Mouse (Mus musculus) olfactory bulb, adult 2 months (tissue): Measurements from ENCODE around the gene 1700017B05Rik. TPM values are rescaled to one million over a fixed set of nuclear protein-coding genes. Genes with fewer than 3 reads are reported as not detected.
A peak's percentile ranks its signal among the peaks of the same experiment; 100 is the strongest.

ENCODE experiments used
- H3K27ac ChIP-seq: fragments of 200-500 bp; 2 replicates; pipeline ENCODE4 v1.5.1; 2012; ENCODE audit warnings: low read depth, low read length; ENCODE audit not compliant: insufficient read depth
- H3K4me1 ChIP-seq: fragments of 200-500 bp; 2 replicates; pipeline ENCODE4 v1.6.1; 2012; ENCODE audit warnings: low read length; ENCODE audit not compliant: control insufficient read depth, insufficient read depth
- H3K4me3 ChIP-seq: fragments of 200-500 bp; 2 replicates; pipeline ENCODE4 v1.5.1; 2012; ENCODE audit warnings: mild to moderate bottlenecking, low read depth, low read length, moderate library complexity; ENCODE audit not compliant: insufficient read depth
- CTCF ChIP-seq: fragments of 200-500 bp; IDR thresholded peaks from 2 replicates; pipeline ENCODE4 v1.5.1; 2012; ENCODE audit warnings: low read depth, mild to moderate bottlenecking, low read length, moderate library complexity; ENCODE audit not compliant: insufficient read depth
- POLR2A ChIP-seq: fragments of 200-500 bp; IDR thresholded peaks from 2 replicates; pipeline ENCODE4 v1.6.1; 2012; ENCODE audit warnings: mild to moderate bottlenecking, low read depth, low read length, moderate library complexity; ENCODE audit not compliant: insufficient read depth
- WGBS: fragments of 180-500 bp; shearing (Covaris S2); methylation state at CpG from one replicate; pipeline ENCODE4 v1.1.7; 2018; 5-methylcytosine and 5-hydroxymethylcytosine counted together
- polyA plus RNA-seq: library from polyadenylated mRNA; stranded (reverse); fragments of >200 nt; gene quantifications from 2 replicates; pipeline ENCODE4 v1.2.4, GENCODE M21; 2012; ENCODE audit warnings: low replicate concordance; ENCODE audit not compliant: missing spikeins, insufficient read depth, insufficient read length

The 1700017B05Rik gene
- polyA plus RNA-seq, 1 experiment = not detected

DNA sequence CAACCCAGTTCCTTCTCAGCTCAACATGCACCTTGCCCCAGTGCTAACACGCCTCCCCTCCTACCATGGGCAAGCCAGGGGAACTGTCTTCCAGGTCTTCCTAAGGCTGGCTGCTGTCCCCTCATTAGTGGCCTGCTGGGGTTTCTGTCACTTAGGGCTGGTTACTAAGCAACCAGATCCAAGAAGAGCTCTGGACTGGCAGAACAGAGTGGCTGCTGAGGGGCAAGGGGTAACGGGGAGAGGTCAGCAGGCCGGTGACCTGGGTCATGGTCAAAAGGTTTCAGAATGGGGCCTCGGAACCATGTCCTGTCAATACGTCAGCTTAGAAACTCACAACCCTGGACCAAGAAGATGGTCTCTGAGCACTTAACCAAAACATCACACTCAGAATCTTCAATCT, 5.0 kb upstream of the 1700017B05Rik start:
- Histone ChIP-seq H3K4me3 (no peak overlapping the region), H3K27ac (no peak overlapping the region), H3K4me1 (peaks cover 15% of the 10 kb centered on the region)
- WGBS = 73% methylated on average over 5 of the region's 5 CpGs
- TF ChIP-seq POLR2A (no peak), CTCF (no peak)

- 77% methylated on average over 5 of the region's 5 CpGs for WGBS
- no peak overlapping the region for H3K27ac ChIP-seq
- TF ChIP-seq CTCF = no peak
- TF ChIP-seq POLR2A = no peak
These were observed 2.7 kb upstream of the 1700017B05Rik start for GRCm38 (mm10) chr9:57265125-57265524.

DNA sequence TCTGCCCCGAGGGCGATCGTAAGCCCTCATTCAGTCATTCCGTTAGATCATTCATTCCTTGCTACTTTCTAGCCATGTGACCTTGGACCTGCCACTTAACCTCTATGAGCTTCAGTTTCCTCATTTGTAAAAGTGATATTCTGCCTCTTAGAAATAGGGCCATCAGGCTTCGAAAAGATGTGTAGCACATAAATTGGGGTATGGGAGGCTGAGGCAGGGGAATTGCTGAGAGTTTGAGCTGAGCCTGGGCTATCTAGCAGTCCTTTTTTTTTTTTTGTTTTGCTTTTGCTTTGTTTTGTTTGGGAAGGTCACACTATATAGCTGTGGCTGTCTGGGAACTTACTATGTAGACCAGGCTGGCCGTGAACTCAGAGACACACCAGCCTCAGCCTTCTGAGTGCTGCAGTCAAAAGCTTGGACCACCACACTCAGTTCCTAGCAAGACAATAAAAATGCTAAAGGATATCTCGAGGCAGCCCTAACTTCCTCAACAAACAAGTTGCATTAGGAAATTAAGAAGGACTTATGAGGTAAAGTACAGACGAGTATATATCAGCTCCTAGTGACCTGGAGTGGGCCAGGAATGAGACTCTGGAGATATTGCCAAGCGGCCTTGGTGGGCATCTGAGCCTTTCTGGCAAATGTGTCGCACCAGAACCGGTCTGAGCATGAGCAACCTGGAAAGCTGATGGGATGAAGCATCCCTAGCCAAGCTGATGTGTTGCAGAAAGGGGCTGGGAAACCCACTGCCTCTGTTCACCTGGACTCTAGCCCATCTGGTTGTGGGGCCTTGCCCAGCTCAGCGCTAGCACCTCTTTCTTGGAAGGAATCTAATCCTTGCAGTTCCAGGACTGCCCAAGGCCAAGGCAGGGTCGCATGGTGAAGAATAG, 628 bp upstream of the 1700017B05Rik start:
- WGBS = 61% methylated on average over 13 of the region's 13 CpGs
- no peak for TF ChIP-seq POLR2A
- no peak for TF ChIP-seq CTCF
- Histone ChIP-seq H3K4me1 (peaks cover 19% of the 10 kb centered on the region), H3K4me3 (peak overlapping the region; percentile 66), H3K27ac (no peak overlapping the region)

More at GRCm38 (mm10) chr9:57265125-57265524, 2.7 kb upstream of the 1700017B05Rik start:
- Histone ChIP-seq H3K4me1 (peaks cover 21% of the 10 kb centered on the region), H3K4me3 (no peak overlapping the region)

DNA sequence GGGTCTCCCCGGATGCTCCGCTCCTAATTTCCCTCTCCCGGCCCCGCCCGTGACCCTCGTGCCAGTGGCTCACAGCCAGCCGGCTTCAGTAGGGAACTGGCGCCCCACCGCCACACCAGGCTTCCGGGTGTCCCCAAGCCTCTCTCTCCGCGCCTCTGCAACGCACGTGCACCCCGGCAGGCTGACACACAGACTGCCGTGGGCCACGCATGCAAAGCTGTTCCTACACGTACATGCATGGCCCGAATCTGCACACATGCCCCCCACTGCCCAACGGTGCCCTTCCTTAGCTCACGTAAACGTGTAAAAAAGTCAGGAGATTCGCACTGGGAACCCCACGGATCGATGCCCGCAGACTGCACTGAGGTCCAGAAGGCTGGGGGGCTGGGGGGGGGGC, 898 bp downstream of the 1700017B05Rik start:
- Histone ChIP-seq H3K27ac (no peak overlapping the region), H3K4me3 (peak overlapping the region; percentile 66), H3K4me1 (peaks cover 12% of the 10 kb centered on the region)
- 1% methylated on average over 26 of the region's 26 CpGs for WGBS
- TF ChIP-seq CTCF = no peak
- TF ChIP-seq POLR2A = no peak

GRCm38 (mm10) chr9:57260940-57261339, 1.5 kb downstream of the 1700017B05Rik start:
- Histone ChIP-seq H3K4me3 (peak overlapping the region; percentile 66), H3K27ac (no peak overlapping the region), H3K4me1 (peaks cover 12% of the 10 kb centered on the region)
- WGBS = 53% methylated on average over 12 of the region's 12 CpGs
- TF ChIP-seq POLR2A = no peak

DNA sequence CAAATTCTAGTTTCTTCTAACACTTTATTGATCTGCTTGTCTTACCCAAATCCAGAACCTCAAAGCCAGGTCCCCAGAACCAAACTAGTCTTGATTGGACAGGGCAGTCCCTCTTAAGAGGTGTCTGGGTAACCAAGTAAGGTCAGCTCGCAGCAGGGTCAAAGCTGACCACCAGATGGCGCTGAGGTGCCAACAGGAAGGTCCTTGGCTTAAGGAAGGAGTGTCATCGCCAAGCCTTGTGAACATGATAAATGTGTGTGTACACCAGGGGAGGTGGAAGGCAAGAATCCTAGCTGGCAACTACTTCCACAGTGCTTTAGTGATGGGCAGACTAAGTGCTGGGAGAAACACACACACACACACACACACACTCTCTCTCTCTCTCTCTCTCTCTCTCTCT, 2.7 kb downstream of the 1700017B05Rik start:
- H3K4me1 ChIP-seq = peaks cover 12% of the 10 kb centered on the region
- H3K4me3 ChIP-seq = no peak overlapping the region
- 0% methylated on average over 3 of the region's 3 CpGs for WGBS
- no peak for TF ChIP-seq POLR2A
- TF ChIP-seq CTCF = peak; percentile 84
- H3K27ac ChIP-seq = no peak overlapping the region

GRCm38 (mm10) chr9:57257627-57258026, 4.8 kb downstream of the 1700017B05Rik start:
- H3K4me1 ChIP-seq = peaks cover 15% of the 10 kb centered on the region
- H3K27ac ChIP-seq = no peak overlapping the region
- TF ChIP-seq POLR2A = no peak
- no peak for TF ChIP-seq CTCF
- H3K4me3 ChIP-seq = no peak overlapping the region
- WGBS = 79% methylated on average over 9 of the region's 9 CpGs

DNA sequence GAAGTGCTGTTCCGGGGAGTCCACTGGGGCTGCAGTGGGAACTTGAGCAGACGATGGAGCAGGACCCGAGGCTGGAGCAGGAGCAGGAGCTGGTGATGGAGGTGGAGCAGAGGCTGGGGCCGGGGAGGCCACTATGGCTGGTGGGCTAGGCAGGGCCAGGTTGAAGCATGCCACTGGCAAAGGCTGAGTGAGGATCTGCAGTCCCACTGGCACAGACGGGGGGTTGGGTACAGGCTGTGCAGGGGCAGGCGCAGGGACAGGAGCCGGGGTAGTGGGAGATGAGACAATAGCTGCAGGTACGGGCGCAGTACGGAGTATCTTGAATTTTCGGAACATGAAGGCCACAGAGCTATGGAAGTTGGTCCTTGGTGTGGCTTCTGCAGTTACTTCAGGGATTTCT, 5.6 kb downstream of the 1700017B05Rik start:
- no peak overlapping the region for H3K27ac ChIP-seq
- TF ChIP-seq POLR2A (no peak), CTCF (no peak)
- 96% methylated on average over 11 of the region's 11 CpGs for WGBS
- no peak overlapping the region for H3K4me3 ChIP-seq
- peaks cover 15% of the 10 kb centered on the region for H3K4me1 ChIP-seq

DNA sequence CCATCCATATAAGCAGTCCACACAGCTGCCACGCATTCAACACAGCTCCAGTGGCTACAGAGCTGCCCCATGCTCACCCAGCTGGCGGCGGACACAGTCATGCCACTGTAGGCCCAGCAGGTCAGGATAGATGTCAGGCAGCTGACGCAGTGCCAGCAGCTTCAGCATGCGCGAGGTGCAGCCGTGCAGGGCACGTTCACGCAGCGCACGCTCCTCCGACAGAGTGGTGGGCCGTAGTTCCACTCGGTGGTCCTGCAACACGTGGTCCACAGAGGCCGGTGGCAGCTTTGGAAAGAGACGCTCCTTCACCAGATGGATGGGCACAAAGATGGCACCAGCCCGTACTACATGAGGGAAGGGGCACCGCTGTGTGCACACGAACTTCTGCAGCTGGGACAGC, 6.1 kb downstream of the 1700017B05Rik start:
- TF ChIP-seq CTCF (no peak), POLR2A (no peak)
- 94% methylated on average over 20 of the region's 20 CpGs for WGBS
- Histone ChIP-seq H3K4me1 (peaks cover 10% of the 10 kb centered on the region), H3K27ac (no peak overlapping the region), H3K4me3 (no peak overlapping the region)
